Mouse (Mus musculus) inflammation-experienced regulatory T-cells (primary cell): Measurements from ENCODE around the gene Cpxm2. TPM values are rescaled to one million over a fixed set of nuclear protein-coding genes. Genes with fewer than 3 reads are reported as not detected.

Experiments used
- polyA plus RNA-seq, 2 experiments: library from polyadenylated mRNA; unstranded; fragments of 100-300 nt; shearing (Covaris generic); gene quantifications; one replicate each; pipeline ENCODE4 v1.2.1; 2017

Gene Cpxm2
- polyA plus RNA-seq, result 1 to 10 TPM in 1 of 2 experiments, under 1 TPM in 1; 0.23 to 1.1 TPM

GRCm38 (mm10) chr7:132154368-132154961 lies at the start of gene Cpxm2:
Cpxm2 (minus strand) TSS chr7:132154739.

Other genes with a start within 250 kb of the Cpxm2 start
- under 1 TPM in 1 of 2 experiments, not detected in 1; 0.02 TPM for gene Gpr26, start 188.3 kb downstream of the Cpxm2 start, polyA plus RNA-seq
- 10 to 100 TPM; 11.0 to 12.1 TPM for gene Chst15, start 162.5 kb upstream of the Cpxm2 start, polyA plus RNA-seq